Mouse (Mus musculus) liver, embryonic 16.5 days (tissue): ENCODE results near the gene Pxn. TPM values are rescaled to one million over a fixed set of nuclear protein-coding genes. Genes with fewer than 3 reads are reported as not detected.
A peak's percentile ranks its signal among the peaks of the same experiment; 100 is the strongest.

Source experiments
- ATAC-seq: fragments of 200-750 bp; cut with Nextera tagmentation; 2 replicates; pipeline ENCODE4 v1.8.0; 2017; ENCODE audit warnings: low read depth, mild to moderate bottlenecking, moderate number of reproducible peaks, moderate library complexity
- H3K27ac ChIP-seq: fragments of 300-500 bp; sonication (generic); 2 replicates; pipeline ENCODE4 v1.5.1; 2014; ENCODE audit warnings: mild to moderate bottlenecking, low read length
- H3K27me3 ChIP-seq: fragments of 300-500 bp; sonication (generic); 2 replicates; pipeline ENCODE4 v1.6.1; 2014; ENCODE audit warnings: low read depth, low read length, mixed read lengths; ENCODE audit not compliant: control insufficient read depth, insufficient read depth
- H3K36me3 ChIP-seq: fragments of 300-500 bp; sonication (generic); 2 replicates; pipeline ENCODE4 v1.6.1; 2014; ENCODE audit warnings: mild to moderate bottlenecking; ENCODE audit not compliant: control insufficient read depth, insufficient read depth
- H3K4me1 ChIP-seq: fragments of 300-500 bp; sonication (generic); 2 replicates; pipeline ENCODE4 v1.6.1; 2014; ENCODE audit warnings: low read depth, low read length, mixed read lengths; ENCODE audit not compliant: control insufficient read depth
- H3K4me2 ChIP-seq: fragments of 300-500 bp; sonication (generic); 2 replicates; pipeline ENCODE4 v1.6.1; 2014; ENCODE audit warnings: low read depth, low read length, mixed read lengths
- H3K4me3 ChIP-seq: fragments of 300-500 bp; sonication (generic); 2 replicates; pipeline ENCODE4 v1.5.1; 2014; ENCODE audit warnings: low read depth, mild to moderate bottlenecking, low read length
- H3K9ac ChIP-seq: fragments of 300-500 bp; sonication (generic); 2 replicates; pipeline ENCODE4 v1.6.1; 2014; ENCODE audit warnings: low read depth, low read length
- H3K9me3 ChIP-seq: fragments of 300-500 bp; sonication (generic); replicated peaks from 2 replicates; pipeline ENCODE4 v1.6.1; 2016; ENCODE audit warnings: low read length; ENCODE audit not compliant: control insufficient read depth
- WGBS: fragments of 180-500 bp; shearing (Covaris S2); extraction: QIAGEN DNeasy Blood & Tissue Kit; methylation state at CpG from one replicate; pipeline ENCODE4 v1.1.7; 2014; ENCODE audit not compliant: insufficient replicate concordance; 5-methylcytosine and 5-hydroxymethylcytosine counted together
- polyA plus RNA-seq: library from polyadenylated mRNA; unstranded; fragments of >200 nt; fragmentation: Nextera tagmentation; extraction: Ambion mirVana; gene quantifications from 2 replicates; pipeline ENCODE4 v1.2.1, GENCODE M21; 2015

Pxn gene
- polyA plus RNA-seq, 1 experiment from 2014 or later: 19.1 TPM

- 18% methylated on average over 22 of the region's 22 CpGs for WGBS
- Histone ChIP-seq H3K27me3 (no peaks in the 10 kb centered on the region), H3K27ac (no peak overlapping the region), H3K9me3 (no peaks in the 10 kb centered on the region), H3K9ac (0 out of 2 replicates have a peak overlapping the region, but pooled peaks have one; percentile 14), H3K4me1 (no peaks in the 10 kb centered on the region), H3K4me2 (peak overlapping the region; percentile 37), H3K36me3 (no peaks in the 10 kb centered on the region), H3K4me3 (peak overlapping the region; percentile 31)
- ATAC-seq: peak; percentile 70
Observed at GRCm38 (mm10) chr5:115475337-115476106, 31.0 kb upstream of the Pxn start.

GRCm38 (mm10) chr5:115476107-115476727 lies 30.3 kb upstream of the Pxn start:
- Histone ChIP-seq H3K36me3 (no peaks in the 10 kb centered on the region), H3K27me3 (no peaks in the 10 kb centered on the region), H3K9me3 (no peaks in the 10 kb centered on the region), H3K4me3 (peak overlapping the region; percentile 31), H3K27ac (no peak overlapping the region), H3K4me1 (no peaks in the 10 kb centered on the region), H3K9ac (0 out of 2 replicates have a peak overlapping the region, but pooled peaks have one; percentile 14), H3K4me2 (peak overlapping the region; percentile 37)
- peak; percentile 17; the same call in 1 of the 2 replicates for ATAC-seq
- 41% methylated on average over 12 of the region's 12 CpGs for WGBS

- Histone ChIP-seq H3K9ac (no peak overlapping the region), H3K4me2 (no peak overlapping the region)
Observed at GRCm38 (mm10) chr5:115479561-115479960, 26.9 kb upstream of the Pxn start.

GRCm38 (mm10) chr5:115480101-115480500 lies 26.4 kb upstream of the Pxn start:
- peak overlapping the region; percentile 12; the same call in 1 of the 2 replicates for H3K4me3 ChIP-seq
- peak overlapping the region; percentile 2; the same call in 1 of the 2 replicates for H3K9ac ChIP-seq
- H3K9me3 ChIP-seq: no peaks in the 10 kb centered on the region
- peak overlapping the region; percentile 47 for H3K4me2 ChIP-seq
- no peak overlapping the region for H3K27ac ChIP-seq
- WGBS: 48% methylated on average over 27 of the region's 27 CpGs
- no peaks in the 10 kb centered on the region for H3K36me3 ChIP-seq
- ATAC-seq: no peak
- H3K27me3 ChIP-seq: no peaks in the 10 kb centered on the region
- peaks cover 10% of the 10 kb centered on the region for H3K4me1 ChIP-seq

More at GRCm38 (mm10) chr5:115479561-115479960, 26.9 kb upstream of the Pxn start:
- Histone ChIP-seq H3K36me3 (no peaks in the 10 kb centered on the region), H3K27ac (no peak overlapping the region), H3K9me3 (no peaks in the 10 kb centered on the region), H3K4me1 (peaks cover 4% of the 10 kb centered on the region; the same call in 1 of the 2 replicates), H3K4me3 (no peak overlapping the region), H3K27me3 (no peaks in the 10 kb centered on the region)
- WGBS: 68% methylated on average over 15 of the region's 15 CpGs
- no peak for ATAC-seq

- Histone ChIP-seq H3K9ac (no peak overlapping the region), H3K4me3 (no peak overlapping the region), H3K36me3 (no peaks in the 10 kb centered on the region), H3K4me2 (no peak overlapping the region), H3K27ac (no peak overlapping the region), H3K27me3 (no peaks in the 10 kb centered on the region), H3K4me1 (peaks cover 10% of the 10 kb centered on the region), H3K9me3 (no peaks in the 10 kb centered on the region)
- no peak for ATAC-seq
- WGBS: 71% methylated on average over 38 of the region's 38 CpGs
Observed at GRCm38 (mm10) chr5:115482390-115483265, 23.8 kb upstream of the Pxn start.

- no peak overlapping the region for H3K9ac ChIP-seq
- no peaks in the 10 kb centered on the region for H3K27me3 ChIP-seq
- H3K4me1 ChIP-seq: peaks cover 10% of the 10 kb centered on the region
- ATAC-seq: no peak
- H3K4me3 ChIP-seq: no peak overlapping the region
- H3K9me3 ChIP-seq: no peaks in the 10 kb centered on the region
- 51% methylated on average over 6 of the region's 6 CpGs for WGBS
- H3K4me2 ChIP-seq: no peak overlapping the region
- H3K36me3 ChIP-seq: no peaks in the 10 kb centered on the region
- no peak overlapping the region for H3K27ac ChIP-seq
Observed at GRCm38 (mm10) chr5:115483385-115483784, 23.1 kb upstream of the Pxn start.

- no peaks in the 10 kb centered on the region for H3K36me3 ChIP-seq
- peaks cover 15% of the 10 kb centered on the region for H3K4me1 ChIP-seq
- H3K9me3 ChIP-seq: no peaks in the 10 kb centered on the region
- peak within 1 kb of the TSS; percentile 56 for H3K27ac ChIP-seq
- no peaks in the 10 kb centered on the region for H3K27me3 ChIP-seq
- H3K4me3 ChIP-seq: peak within 1 kb of the TSS; percentile 59
- ATAC-seq: peak; percentile 88
- peak within 1 kb of the TSS; percentile 73 for H3K4me2 ChIP-seq
- WGBS: 7% methylated on average over 30 of the region's 30 CpGs
- H3K9ac ChIP-seq: peak within 1 kb of the TSS; percentile 74
Observed at GRCm38 (mm10) chr5:115483947-115484920, 22.2 kb upstream of the Pxn start, which contains the start of gene Sirt4. Gene Sirt4 (minus strand): TSS chr5:115484725.

GRCm38 (mm10) chr5:115484996-115485395 lies 21.5 kb upstream of the Pxn start:
- Histone ChIP-seq H3K27me3 (no peaks in the 10 kb centered on the region), H3K27ac (no peak overlapping the region; the same call in 1 of the 2 replicates), H3K9me3 (no peaks in the 10 kb centered on the region), H3K4me2 (peak overlapping the region; percentile 73), H3K36me3 (no peaks in the 10 kb centered on the region), H3K4me1 (peaks cover 20% of the 10 kb centered on the region), H3K4me3 (peak overlapping the region; percentile 59), H3K9ac (peak overlapping the region; percentile 74)
- 61% methylated on average over 5 of the region's 5 CpGs for WGBS
- no peak for ATAC-seq
